Mouse (Mus musculus): ENCODE results near the gene Purb. TPM values are rescaled to one million over a fixed set of nuclear protein-coding genes. Genes with fewer than 3 reads are reported as not detected.

The Purb gene
- polyA plus RNA-seq, 1 experiment, result 33.2 TPM

DNA sequence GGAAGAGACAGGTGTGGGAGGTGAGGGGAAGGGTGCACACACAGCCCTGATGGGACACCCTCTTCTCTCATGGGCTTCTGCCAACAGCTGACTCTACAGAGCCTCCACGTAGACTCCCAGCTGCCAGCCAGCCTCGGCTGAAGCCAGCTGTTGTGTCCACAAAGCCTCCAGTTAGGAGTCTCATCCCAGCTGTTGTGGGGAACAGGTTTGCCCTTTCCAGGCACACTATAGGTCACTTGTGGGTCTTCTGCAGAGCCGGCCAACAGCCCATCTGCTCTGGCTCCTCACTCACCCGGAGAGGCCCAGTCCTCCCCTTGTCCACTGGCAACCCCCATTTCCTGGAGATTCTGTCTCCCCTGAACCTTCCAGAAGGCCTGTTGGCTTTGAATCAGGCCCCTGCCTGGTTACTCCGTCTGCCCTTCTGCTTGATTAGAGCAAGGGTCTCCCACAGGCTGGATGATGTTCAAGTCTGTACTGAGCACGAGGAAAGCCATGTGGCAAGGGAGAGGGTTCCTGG lies 6.0 kb upstream of the Purb start:
- TF ChIP-seq MAX (IDR thresholded peaks at IDR 0.05; ENCODE audit: low read depth), result no peak
- TF ChIP-seq E2F4 (IDR thresholded peaks at IDR 0.05; ENCODE audit: insufficient read depth), result no peak
- TF ChIP-seq TCF3 (IDR thresholded peaks at IDR 0.05; ENCODE audit: insufficient read length, low read depth), result peak; percentile 99
- peak; percentile 99 to 100 (median 100) for TF ChIP-seq MYOG (IDR thresholded peaks at IDR 0.05; ENCODE audit: control insufficient read depth in 1 of 3, insufficient read depth in 1 of 3, insufficient read length in 2 of 3, low read depth in 2 of 3)
- TF ChIP-seq SRF (IDR thresholded peaks at IDR 0.05; ENCODE audit: control insufficient read depth, insufficient read length, low read depth), result peak; percentile 45
- peak; percentile 96 to 99 (median 98) for TF ChIP-seq MYOD1 (IDR thresholded peaks at IDR 0.05; ENCODE audit: control insufficient read depth in 1 of 3, insufficient read length in 2 of 3, low read depth in 2 of 3)
- peak; percentile 100 for TF ChIP-seq TCF12 (IDR thresholded peaks at IDR 0.05; ENCODE audit: insufficient read depth, poor library complexity, severe bottlenecking)
- H3K4me3 ChIP-seq, result no peak overlapping the region
- no peak overlapping the region for H3ac ChIP-seq (ENCODE audit: control insufficient read depth, insufficient read length)
- H3K36me3 ChIP-seq (ENCODE audit: control insufficient read depth, insufficient read depth), result no peaks in the 10 kb centered on the region
- H3K4me2 ChIP-seq (ENCODE audit: low read depth), result peak overlapping the region; percentile 69
- no peaks in the 10 kb centered on the region for H3K27me3 ChIP-seq (ENCODE audit: control insufficient read depth, insufficient read depth, insufficient read length)
- H3K79me2 ChIP-seq (ENCODE audit: control insufficient read depth, insufficient read depth), result no peaks in the 10 kb centered on the region

GRCm38 (mm10) chr11:6480681-6481405 lies 5.1 kb upstream of the Purb start:
- TF ChIP-seq E2F4 (IDR thresholded peaks at IDR 0.05; ENCODE audit: insufficient read depth) (no peak), MYOG (IDR thresholded peaks at IDR 0.05; ENCODE audit: control insufficient read depth in 1 of 3, insufficient read depth in 1 of 3, insufficient read length in 2 of 3, low read depth in 2 of 3) (peak; percentile 88 to 100 (median 92)), MYOD1 (IDR thresholded peaks at IDR 0.05; ENCODE audit: control insufficient read depth in 1 of 3, insufficient read length in 2 of 3, low read depth in 2 of 3) (peak; percentile 78 to 97 (median 95)), MAX (IDR thresholded peaks at IDR 0.05; ENCODE audit: low read depth) (no peak), USF1 (IDR thresholded peaks at IDR 0.05; ENCODE audit: low read depth) (no peak), TCF3 (IDR thresholded peaks at IDR 0.05; ENCODE audit: insufficient read length, low read depth) (peak; percentile 95), SRF (IDR thresholded peaks at IDR 0.05; ENCODE audit: control insufficient read depth, insufficient read length, low read depth) (no peak), REST (IDR thresholded peaks at IDR 0.05; ENCODE audit: insufficient read depth, insufficient read length) (no peak), CEBPB (IDR thresholded peaks at IDR 0.05; ENCODE audit: insufficient read depth, poor library complexity, severe bottlenecking) (no peak), POLR2AphosphoS2 (IDR thresholded peaks at IDR 0.05; ENCODE audit: insufficient read length, low read depth) (peak; percentile 15), TCF12 (IDR thresholded peaks at IDR 0.05; ENCODE audit: insufficient read depth, poor library complexity, severe bottlenecking) (peak; percentile 95), POLR2A (IDR thresholded peaks at IDR 0.05; ENCODE audit: insufficient read length, low read depth) (no peak)
- peak overlapping the region; percentile 69 for H3K4me2 ChIP-seq (ENCODE audit: low read depth)
- H3K27me3 ChIP-seq (ENCODE audit: control insufficient read depth, insufficient read depth, insufficient read length), result no peaks in the 10 kb centered on the region
- H3K79me2 ChIP-seq (ENCODE audit: control insufficient read depth, insufficient read depth), result no peaks in the 10 kb centered on the region
- H3K36me3 ChIP-seq (ENCODE audit: control insufficient read depth, insufficient read depth), result no peaks in the 10 kb centered on the region
- H3ac ChIP-seq (ENCODE audit: control insufficient read depth, insufficient read length), result no peak overlapping the region
- no peak overlapping the region for H3K4me3 ChIP-seq

DNA sequence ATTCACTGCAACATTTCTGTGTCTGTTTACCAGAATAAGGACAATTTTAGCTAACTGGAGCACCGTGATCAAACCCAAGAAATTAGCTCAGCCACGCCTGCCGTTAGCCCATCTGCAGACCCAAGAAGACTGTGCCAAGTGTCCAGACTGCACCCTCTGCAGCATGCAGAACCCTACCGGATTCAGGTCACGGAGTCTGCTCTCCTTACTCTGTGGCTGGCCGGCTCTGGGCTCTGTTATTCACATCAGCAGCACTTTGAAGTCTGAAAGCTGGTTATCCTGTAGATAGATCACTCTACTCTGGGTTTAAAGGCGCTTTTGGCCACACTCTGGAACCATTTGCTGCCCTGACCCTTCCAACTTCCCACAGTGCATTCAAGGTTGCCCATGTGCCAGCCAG lies 4.5 kb upstream of the Purb start:
- Histone ChIP-seq H3K36me3 (ENCODE audit: control insufficient read depth, insufficient read depth) (no peaks in the 10 kb centered on the region), H3K27me3 (ENCODE audit: control insufficient read depth, insufficient read depth, insufficient read length) (no peaks in the 10 kb centered on the region), H3ac (ENCODE audit: control insufficient read depth, insufficient read length) (no peak overlapping the region), H3K4me3 (no peak overlapping the region), H3K4me2 (ENCODE audit: low read depth) (peak overlapping the region; percentile 3), H3K79me2 (ENCODE audit: control insufficient read depth, insufficient read depth) (no peaks in the 10 kb centered on the region)
- no peak for TF ChIP-seq MAX (IDR thresholded peaks at IDR 0.05; ENCODE audit: low read depth)
- no peak for TF ChIP-seq MYOD1 (IDR thresholded peaks at IDR 0.05; ENCODE audit: control insufficient read depth in 1 of 3, insufficient read length in 2 of 3, low read depth in 2 of 3)
- TF ChIP-seq POLR2A (IDR thresholded peaks at IDR 0.05; ENCODE audit: insufficient read length, low read depth), result no peak
- no peak for TF ChIP-seq TCF3 (IDR thresholded peaks at IDR 0.05; ENCODE audit: insufficient read length, low read depth)
- no peak for TF ChIP-seq SRF (IDR thresholded peaks at IDR 0.05; ENCODE audit: control insufficient read depth, insufficient read length, low read depth)
- no peak for TF ChIP-seq POLR2AphosphoS2 (IDR thresholded peaks at IDR 0.05; ENCODE audit: insufficient read length, low read depth)
- no peak for TF ChIP-seq E2F4 (IDR thresholded peaks at IDR 0.05; ENCODE audit: insufficient read depth)
- TF ChIP-seq USF1 (IDR thresholded peaks at IDR 0.05; ENCODE audit: low read depth), result no peak
- no peak for TF ChIP-seq REST (IDR thresholded peaks at IDR 0.05; ENCODE audit: insufficient read depth, insufficient read length)

DNA sequence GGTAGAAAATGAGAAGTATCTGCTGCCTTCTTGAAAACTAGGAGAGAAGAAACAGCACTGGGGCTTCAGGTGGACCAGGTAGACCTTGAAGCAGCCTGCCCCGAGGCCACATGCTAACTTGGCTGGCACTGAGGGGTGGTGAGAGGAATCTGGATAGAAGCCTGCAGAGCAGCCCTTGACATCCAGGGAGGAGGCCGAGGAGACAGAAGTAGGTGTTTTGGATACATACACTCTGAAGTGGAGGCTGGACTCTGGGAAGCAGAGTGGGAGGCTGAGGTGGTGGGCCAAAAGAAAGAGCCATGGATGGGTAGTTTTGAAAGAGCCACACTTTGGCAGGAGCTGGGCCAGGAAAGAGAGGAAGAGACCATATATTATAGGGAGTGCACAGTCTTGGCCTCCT lies 3.5 kb upstream of the Purb start:
- Histone ChIP-seq H3K79me2 (ENCODE audit: control insufficient read depth, insufficient read depth) (peaks cover 9% of the 10 kb centered on the region), H3K4me2 (ENCODE audit: low read depth) (no peak overlapping the region), H3K27me3 (ENCODE audit: control insufficient read depth, insufficient read depth, insufficient read length) (no peaks in the 10 kb centered on the region), H3K36me3 (ENCODE audit: control insufficient read depth, insufficient read depth) (peaks cover 1% of the 10 kb centered on the region), H3ac (ENCODE audit: control insufficient read depth, insufficient read length) (no peak overlapping the region), H3K4me3 (no peak overlapping the region)
- no peak for TF ChIP-seq USF1 (IDR thresholded peaks at IDR 0.05; ENCODE audit: low read depth)
- no peak for TF ChIP-seq REST (IDR thresholded peaks at IDR 0.05; ENCODE audit: insufficient read depth, insufficient read length)
- no peak for TF ChIP-seq TCF3 (IDR thresholded peaks at IDR 0.05; ENCODE audit: insufficient read length, low read depth)
- TF ChIP-seq MYOG (IDR thresholded peaks at IDR 0.05; ENCODE audit: control insufficient read depth in 1 of 3, insufficient read depth in 1 of 3, insufficient read length in 2 of 3, low read depth in 2 of 3), result no peak
- no peak for TF ChIP-seq MYOD1 (IDR thresholded peaks at IDR 0.05; ENCODE audit: control insufficient read depth in 1 of 3, insufficient read length in 2 of 3, low read depth in 2 of 3)
- TF ChIP-seq E2F4 (IDR thresholded peaks at IDR 0.05; ENCODE audit: insufficient read depth), result no peak
- TF ChIP-seq POLR2AphosphoS2 (IDR thresholded peaks at IDR 0.05; ENCODE audit: insufficient read length, low read depth), result no peak
- no peak for TF ChIP-seq TCF12 (IDR thresholded peaks at IDR 0.05; ENCODE audit: insufficient read depth, poor library complexity, severe bottlenecking)
- no peak for TF ChIP-seq MAX (IDR thresholded peaks at IDR 0.05; ENCODE audit: low read depth)
- TF ChIP-seq SRF (IDR thresholded peaks at IDR 0.05; ENCODE audit: control insufficient read depth, insufficient read length, low read depth), result no peak
- TF ChIP-seq POLR2A (IDR thresholded peaks at IDR 0.05; ENCODE audit: insufficient read length, low read depth), result no peak

All from myocyte (in vitro differentiated cells).